Mouse (Mus musculus) adrenal gland, adult 2 months (tissue): ENCODE measurements at regions not wholly inside any gene's neighbourhood (a gene's known extent, or its start where the extent isn't known, plus 50 kb on each side); places are given as distances from the start of the nearest gene placed in this dataset.

ENCODE experiments used
- DNase-seq: peaks from one replicate; pipeline ENCODE4 v3.0.0; 2021

DNA sequence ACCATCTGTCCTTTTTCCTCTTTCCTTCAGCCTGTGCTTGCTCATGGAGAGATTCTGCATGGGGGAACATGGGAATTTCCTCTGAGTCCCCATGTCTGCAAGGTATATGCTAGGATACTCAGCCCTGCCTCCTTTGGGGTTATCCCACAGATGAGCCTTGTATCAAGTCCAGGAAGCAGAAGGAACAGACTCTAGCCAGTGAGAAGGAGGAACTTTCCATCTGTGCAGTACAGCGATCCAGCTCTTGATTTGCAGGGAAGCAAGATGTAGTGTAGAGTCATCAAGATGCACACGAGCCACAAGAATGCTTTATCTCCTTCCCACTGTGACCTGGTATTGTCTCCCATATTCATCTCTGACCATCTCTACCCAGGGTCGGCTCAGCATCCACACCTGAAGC, 84.5 kb downstream of the Gadd45g start:
- DNase-seq, result no peak

DNA sequence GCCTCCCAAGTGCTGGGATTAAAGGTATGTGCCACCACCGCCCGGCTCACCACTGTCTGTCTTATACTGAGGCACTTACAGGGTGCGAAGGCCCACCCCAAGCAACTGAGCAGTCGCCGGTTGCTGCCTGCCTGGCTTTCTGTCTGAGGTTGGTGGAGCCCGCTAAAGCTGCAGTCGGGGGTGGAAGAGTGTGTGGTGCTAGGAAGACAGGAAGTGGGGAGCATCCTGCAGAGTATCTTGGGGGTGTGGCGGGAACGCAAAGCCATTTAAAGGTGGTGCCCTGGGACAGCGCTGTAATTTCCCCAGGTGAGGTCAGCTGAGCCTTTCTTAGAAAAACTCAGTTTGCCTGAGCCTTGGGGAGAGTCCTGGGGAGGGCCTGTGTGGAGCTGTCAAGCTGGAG, 89.3 kb downstream of the Gadd45g start:
- DNase-seq, result no peak

DNA sequence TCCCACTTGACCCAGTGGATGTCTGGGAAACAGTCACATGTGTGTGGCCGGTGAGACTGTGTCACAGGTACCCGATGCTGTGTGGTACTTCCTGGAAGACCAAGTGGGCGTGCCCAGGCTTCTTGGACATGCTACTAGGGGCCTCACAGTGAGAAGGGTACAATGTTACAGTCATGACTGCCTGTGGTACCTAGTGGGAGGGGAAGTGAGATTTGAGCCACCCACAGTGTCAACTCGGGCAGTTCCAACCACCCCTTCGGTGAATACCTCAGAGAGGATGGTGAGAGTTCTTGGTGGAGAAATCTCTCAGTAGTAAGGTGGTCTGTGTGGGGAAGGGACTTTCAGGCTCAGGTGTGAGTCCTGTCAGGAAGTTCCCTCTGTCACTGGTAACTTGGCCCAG, 90.0 kb downstream of the Gadd45g start:
- DNase-seq, result no peak

DNA sequence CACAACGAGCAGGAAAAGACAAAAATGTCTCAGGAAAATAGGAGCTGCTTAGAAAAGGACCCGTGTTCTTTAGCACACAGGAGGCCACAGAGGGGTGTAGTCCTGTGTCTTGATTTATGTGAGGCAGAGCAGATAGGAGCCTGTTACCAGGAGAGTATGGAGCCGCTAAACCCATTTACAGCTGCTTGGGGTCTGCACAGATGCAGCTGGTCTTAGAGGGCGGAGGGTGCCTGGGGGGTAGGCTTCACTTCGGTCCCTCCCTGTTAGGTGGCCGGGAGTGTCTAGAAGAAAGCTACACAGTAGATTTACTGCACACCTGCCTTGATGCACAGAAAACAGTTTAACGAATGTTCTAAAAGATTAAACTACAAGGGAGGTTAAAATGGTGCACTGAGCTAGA, 91.4 kb downstream of the Gadd45g start:
- no peak for DNase-seq

DNA sequence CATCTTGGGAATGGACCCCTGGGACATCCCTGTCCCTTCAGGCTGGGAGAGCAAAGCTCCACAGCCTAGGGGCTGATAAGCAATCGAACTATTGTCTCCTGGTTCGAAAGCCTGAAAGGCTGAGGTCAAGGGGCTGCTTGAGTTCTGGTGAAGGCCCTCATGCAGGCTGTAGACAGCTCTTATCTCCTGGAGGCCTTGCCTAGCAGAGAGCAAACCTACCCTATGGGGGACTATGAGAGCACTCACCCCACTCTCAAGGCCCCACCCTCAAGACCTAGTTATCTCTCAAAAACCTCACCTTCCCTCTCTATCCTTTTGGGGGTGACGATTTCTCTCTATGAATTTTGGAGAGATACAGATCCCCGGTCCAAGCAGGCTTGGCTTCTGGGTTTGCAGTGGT, 92.8 kb downstream of the Gadd45g start:
- no peak for DNase-seq

DNA sequence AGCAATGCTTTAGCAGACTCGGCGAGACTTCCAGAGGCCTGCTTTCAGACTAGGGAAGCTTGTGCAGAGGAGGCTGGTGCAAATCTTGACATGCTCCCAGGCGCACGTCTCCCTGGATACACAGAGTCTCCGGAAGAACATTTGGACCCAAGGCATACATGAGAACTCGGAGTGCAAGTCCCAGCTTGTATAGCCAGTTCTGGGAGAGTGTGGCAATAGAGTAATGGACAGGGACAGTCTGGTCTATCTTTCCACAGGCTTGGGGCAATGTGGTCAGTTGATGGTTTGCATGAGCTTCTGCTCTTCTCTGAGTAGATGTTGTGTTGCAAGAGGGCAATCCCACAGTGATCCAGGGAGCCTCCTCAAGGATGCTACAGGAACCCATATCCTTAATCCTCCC, 93.2 kb downstream of the Gadd45g start:
- DNase-seq, result no peak

DNA sequence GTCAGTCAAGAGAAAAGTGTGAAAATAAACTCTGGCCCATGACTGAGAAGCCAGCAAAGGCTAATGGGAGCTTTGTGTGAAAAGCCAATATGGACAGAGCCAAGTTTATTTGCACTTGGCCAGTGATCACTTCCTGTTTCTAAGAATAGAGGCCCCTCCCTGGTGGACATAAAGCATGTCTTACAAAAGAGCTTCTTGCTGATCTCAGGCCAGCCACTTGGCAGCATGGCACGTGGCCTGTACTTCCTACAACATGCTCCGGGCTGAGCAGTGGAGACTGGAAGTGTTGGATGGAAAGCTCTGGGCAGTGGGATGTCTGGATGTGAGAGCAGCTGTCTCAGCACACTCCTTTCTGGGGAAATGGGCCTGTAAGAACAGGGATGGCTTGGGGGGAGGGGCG, 99.7 kb downstream of the Gadd45g start:
- DNase-seq, result peak; percentile 61

DNA sequence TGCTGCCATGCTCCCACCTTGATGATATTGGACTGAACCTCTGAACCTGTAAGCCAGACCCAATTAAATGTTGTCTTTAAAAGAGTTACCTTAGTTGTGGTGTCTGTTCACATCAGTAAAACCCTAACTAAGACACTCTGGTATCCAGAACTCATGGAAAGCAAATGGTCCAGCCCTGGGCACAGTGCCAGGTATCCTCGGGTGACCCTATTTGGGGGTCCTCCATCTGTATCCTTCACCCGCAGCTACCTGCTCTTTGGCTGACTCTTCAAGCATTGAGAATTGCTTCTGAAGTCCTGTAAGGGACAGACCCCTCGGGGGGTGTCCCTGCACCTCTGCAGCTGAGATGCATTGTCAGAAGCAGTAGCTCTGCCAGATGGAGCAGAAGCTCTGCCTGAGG, 102.4 kb downstream of the Gadd45g start:
- no peak for DNase-seq

DNA sequence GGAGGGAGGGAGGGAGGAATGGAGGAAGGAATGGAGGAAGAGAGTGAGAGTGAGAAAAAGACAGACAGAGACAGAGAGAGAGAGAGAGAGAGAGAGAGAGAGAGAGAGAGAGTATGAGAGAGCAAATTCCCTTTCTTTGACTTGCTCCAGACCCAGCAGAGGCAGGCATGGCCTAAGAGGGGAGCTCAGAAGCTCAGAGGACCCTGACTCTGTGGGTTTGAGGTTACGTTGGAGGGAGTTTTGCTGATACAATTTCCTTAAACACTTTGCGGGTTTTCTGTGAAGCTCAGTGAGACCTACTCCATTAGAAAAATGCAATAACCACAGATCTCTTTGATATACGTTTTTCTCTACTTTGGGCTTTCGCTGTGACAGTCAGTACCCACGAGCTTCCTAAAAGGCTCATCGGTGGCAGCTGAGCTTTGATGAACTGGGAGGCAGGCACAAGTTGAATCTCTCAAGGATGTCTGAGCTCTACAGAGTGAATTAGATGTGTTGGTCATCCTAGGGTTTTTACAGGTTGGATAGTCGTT, 105.1 kb downstream of the Gadd45g start:
- DNase-seq, result no peak

DNA sequence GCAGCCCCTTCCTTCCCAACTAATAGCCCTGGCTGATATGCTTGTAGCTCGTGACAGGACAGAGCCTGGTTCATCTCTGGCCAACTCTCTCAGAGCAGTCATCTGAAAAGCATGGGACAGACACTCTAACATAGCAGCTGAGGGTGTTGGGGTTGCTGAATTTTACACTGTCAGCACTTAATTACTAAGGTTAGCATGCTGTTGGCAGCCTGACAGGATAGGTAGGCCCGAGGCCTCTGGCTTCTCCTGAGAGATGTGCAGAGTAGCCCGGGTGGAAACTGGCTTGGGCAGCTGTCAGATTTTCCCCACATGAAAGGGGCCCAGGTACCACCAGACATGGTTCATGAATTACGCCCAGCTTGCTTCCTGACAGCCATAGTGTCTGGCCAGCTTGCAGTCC, 106.6 kb downstream of the Gadd45g start:
- DNase-seq, result no peak

DNA sequence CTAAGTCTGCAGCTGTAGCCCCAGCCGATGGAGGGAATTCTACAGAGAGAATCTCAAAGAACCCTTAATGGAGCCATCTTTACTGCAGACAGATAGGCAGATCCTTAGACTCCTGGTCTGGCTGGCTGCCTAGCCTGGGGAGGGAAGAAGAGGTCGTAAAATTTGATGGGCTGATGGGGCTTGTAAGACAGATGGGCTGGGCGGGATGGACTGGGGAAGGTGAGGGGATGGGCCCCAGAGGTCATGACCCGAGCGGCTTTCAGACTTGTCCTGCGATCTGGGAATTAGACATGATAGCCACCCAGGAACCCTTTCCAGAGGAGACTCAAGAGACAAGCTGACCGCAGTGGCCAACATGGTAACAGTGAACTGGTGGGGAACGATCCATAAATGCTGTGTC, 107.1 kb downstream of the Gadd45g start:
- no peak for DNase-seq

DNA sequence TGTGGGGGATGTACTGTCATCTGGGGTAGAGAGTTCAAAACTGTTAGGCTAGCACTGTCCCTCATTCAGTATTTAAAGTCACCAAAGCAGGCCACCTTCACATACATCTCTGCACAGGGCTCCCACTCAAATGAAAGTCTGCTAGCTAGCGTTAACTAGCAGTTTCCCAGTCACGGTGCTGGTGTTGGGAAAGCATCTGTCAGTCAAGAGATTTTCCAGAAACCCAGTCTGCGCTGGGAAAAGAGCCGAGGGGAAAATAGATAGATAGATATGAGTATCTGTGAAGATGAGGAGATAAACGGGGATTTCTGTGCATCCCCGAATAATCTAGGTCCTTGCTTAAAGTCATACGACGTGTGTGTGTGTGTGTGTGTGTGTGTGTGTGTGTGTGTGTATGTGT, 110.6 kb downstream of the Gadd45g start:
- DNase-seq, result no peak

DNA sequence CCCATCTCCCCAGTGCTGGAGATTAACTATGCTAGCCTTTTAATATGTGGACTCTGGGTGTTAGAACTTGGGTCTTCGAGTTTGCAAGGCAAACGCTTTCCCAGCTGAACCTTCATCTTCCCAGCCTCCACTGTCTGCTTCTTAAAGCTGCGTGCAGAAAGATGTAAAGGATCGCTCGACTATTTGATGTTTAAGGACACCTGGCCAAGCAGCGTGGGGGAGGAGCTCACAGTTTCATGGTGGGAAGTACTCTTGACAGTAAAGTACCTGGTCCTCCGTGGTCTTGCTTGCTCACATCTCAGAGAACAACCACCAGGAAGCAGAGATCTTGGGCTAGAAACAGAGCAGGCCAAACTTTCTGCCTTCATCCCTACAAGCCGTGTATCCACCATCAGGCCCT, 113.1 kb downstream of the Gadd45g start:
- DNase-seq, result no peak

DNA sequence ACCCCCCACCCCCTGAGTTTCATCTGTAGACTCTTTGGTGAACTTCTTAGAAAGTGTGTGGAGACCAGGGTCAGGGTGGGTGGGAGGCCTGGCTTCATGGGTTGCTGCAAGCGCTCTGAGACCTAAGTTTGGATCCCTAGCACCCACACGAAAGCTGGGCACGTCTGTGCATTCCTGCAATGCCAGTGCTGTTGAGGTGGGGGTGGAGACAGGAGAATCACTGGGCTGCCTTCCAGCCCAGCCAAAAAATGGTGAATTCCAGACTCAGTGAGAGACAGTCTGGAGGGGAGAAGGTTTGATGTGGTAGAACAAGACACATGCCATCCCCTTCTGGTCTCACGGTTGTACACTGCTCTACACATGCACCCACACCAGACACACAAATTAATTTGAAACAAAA, 113.8 kb downstream of the Gadd45g start:
- no peak for DNase-seq

DNA sequence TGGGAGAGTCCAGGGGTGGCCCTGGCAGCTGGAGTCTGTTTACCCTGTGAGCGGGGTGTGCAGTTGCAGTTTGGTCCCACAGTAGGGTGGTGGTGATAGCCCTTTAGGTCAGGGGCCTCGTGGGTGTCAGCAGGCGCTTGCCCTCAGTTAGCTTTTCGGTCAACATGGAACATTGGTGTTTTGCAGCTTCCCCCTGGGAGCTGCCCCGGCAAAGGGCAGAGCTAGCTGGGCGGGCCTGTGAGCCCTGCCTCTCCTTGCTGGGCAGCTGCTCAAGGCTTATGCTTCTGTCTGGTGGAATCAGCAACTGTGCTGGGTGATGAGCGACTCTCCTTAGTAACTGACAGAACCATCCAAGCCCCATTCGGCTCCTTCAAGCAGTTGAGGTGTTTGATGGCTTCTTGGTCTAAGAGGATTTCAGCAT, 115.7 kb downstream of the Gadd45g start:
- peak; percentile 65 for DNase-seq

DNA sequence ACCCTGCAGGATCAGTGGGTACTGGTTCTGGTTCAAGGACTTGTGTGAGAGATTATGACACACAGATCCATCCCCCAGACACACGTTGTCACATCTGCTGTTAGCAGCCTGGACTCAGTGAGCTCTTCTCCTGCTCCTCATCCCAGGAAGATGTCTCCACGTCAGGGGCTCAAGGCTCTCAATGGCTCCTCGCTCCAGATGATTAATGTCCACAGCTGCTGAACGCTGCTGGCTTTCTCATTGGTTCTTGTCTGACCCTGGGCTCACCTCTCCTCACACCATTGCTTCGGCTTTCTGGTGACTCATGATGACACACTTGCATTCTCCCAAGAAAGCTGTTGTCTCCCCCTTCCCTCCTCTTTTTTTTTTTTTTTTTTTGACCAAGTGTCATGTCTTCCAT, 116.2 kb downstream of the Gadd45g start:
- peak; percentile 65 for DNase-seq

DNA sequence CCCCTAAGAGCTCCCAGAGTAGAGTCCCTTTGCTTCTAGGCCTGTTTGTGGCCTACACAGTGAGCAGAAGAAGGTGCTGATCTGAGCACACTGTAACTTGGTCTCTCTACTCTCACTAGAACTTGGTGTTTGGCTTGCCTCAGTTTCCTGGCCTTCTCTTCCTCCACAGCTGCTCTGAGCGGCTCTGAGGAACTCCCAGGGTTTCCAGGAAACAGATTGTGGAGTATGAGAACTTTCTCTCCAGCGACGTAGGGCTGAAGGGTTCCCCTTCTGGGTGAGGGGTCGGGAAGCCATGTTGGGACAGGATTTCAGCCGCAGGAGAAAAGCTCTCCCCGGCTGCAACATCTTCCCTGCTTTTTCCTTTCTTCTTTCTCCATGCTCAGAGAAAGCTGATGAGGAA, 117.5 kb downstream of the Gadd45g start:
- DNase-seq, result no peak

DNA sequence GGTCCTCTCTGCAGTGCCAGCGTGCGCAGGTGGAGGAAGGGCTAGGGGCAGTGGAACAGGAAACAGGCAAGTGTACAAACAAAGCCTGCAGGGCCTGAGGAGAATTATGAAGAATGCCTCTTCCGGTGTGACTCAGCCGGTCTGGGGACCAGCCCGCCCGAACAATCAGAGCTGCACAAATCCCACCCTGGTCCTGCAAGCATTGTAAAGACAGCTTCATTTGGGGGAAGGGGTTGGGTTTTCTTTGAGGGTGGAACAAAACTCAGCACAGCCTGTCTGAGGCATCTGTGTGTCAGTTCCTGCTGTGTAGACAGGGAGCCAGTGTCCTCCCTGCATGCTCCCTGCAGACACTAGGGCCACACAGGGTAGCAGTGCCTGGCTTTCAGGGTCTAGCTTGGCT, 117.9 kb downstream of the Gadd45g start:
- DNase-seq, result peak; percentile 47

DNA sequence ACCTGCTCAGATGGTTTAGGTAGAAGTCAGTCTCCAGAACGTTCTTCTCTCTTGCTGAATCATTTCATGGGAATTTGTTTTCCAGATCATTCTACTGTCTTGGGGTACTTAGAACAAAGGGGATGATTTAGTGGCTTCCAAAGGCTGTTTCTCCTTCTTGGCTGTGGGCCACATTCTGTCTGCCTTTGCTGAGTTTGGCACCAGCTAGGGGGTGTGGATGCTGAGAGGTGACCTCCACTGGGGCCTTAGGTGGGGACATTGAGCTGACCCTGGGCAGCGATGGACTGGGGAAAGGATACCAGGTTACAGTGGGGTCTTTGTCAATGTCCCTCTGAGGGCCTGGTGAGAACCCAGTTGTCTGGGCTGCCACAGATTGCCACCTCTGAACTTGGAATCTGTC, 118.4 kb downstream of the Gadd45g start:
- peak; percentile 39 for DNase-seq

DNA sequence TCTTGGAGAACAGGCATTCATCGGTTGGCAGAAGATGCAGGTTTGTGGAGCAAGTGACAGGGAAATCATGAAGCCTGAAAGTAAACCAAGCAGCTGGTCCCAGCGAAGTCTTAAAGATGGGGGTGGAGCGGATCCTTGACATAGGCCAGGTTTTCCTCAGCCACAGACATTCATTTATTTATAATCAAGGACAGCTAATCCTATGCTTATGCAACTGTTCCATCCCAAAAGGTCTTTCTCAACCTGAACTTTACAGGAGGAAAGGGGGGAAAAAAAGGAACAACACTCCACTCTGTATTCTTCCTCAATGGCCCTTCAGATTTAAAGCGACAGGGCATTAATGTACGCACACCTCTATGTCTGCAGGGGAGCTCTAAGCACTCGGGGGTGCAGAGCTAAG, 121.6 kb downstream of the Gadd45g start:
- DNase-seq, result no peak

DNA sequence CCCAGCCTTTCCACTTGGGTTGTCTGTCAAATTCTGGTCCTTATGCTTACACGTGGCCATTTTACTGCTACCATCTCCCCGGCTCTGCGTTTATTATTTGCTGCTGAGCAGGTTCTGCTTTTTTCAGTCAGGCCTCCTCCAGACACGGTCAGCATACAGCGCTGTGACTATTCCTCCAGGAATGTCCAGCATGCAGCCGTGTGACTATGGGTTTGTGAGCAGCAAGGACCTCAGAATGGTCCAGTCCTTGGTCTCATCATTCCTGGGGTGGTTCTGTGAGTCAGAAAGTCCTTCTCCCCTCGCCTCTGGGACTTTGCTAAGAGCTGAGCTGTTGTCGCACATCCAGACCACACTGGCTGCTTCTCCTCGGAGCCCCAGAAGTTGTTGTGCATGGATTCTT, 122.3 kb downstream of the Gadd45g start:
- peak; percentile 67 for DNase-seq

DNA sequence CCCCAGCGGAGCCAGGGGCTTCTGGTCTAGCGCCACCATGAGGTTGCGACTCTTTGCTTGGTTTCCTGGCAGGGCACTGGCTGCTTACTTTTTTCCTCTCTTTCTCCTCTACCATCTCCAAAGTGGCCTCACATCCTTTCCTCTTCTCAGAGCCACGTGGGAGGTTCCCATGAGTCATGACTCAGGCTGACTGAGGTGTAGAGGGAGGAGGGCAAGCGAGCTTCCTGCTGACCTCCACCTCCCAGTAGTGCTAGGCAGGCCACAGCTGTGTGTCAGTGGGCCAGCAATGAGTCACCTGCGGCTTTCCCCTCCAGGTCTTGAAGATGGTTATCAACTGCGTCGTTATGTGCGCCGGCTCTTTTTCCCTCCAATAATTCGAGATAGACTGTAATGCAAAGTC, 123.6 kb downstream of the Gadd45g start:
- DNase-seq, result peak; percentile 84

DNA sequence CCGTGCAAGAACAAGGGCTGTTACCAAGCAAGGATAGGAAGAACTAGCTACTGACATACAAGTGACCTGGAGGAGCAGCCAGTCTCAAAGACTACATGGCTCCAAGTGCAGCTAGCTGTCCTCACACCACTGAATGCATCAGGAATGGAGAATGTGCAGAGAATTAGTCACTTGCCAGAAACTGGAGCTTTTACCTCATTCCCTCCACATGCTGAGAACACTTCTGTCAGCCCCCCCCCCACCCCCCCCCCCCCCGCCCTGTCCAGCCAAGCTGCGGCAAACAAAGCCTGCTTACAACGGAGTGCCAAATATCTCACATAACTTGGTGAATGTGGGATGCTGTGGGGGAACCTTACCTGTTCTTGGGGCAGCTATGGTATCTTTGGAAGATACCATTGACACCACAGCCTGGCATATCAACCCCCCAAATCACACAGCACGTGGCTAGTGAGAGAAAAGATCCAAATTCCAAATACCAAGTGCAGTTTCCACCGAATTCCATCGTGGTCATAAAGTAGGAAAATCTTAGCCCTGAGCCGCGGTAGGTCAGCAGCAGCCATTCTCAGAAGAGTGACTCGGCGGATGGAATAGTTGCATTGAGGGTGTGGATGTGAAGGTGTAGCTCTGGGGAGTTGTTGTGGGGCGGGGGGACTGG, 126.3 kb downstream of the Gadd45g start:
- DNase-seq, result no peak

DNA sequence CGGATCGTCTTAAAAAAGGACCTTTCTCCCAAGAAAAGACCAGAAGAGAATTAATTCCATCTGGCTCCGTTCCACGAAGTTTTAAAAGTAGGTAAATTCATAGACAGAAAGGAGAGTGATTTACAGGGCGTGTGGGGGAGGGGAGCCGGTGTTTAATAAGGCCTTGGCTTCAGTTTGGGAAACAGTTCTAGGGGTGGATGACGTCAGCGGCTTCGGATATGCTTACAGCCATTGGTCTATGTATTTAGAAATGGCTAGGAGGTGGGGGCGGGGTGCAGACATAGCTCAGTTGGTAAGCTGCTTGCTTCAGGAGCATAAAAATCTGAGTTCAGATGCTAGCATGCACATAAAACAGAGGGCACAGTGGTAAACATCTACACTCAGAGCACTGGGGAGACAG, 127.0 kb downstream of the Gadd45g start:
- DNase-seq, result no peak

DNA sequence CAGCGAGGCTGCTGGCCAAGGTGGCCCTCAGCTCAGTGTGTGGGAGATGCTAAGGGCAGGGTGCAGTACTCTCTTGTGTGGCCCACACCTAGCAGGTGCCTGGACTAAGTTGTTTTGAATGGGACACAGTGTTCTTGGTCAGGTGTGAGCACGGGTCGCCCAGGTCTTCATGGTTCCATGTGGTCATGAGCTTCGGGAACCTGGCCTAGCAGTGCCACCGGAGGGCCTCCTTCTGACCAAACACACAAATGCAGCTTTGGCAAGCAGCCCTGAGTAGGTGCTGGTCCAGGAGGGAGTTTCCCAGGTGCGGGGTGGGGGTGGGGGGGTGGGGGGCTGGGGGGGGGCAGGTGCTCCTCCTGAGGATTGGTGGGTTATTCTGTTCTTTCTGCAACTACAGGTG, 127.6 kb downstream of the Gadd45g start:
- DNase-seq, result no peak
